Mouse (Mus musculus) megakaryocyte, embryonic 14.5 days (primary cell): ENCODE measurements at regions not wholly inside any gene's neighbourhood (a gene's known extent, or its start where the extent isn't known, plus 50 kb on each side); places are given as distances from the start of the nearest gene placed in this dataset.

Source experiments
- FLI1 ChIP-seq: IDR thresholded peaks from 2 replicates; pipeline ENCODE4 v1.6.1; 2012; ENCODE audit warnings: low read length, inconsistent platforms, mixed read lengths
- GATA1 ChIP-seq: IDR thresholded peaks from 3 replicates; pipeline ENCODE4 v1.6.1; 2012; ENCODE audit warnings: mixed read lengths, low read length, inconsistent platforms, borderline replicate concordance

GRCm38 (mm10) chr1:193682917-193683316 is 312.8 kb upstream of the Camk1g start:
- TF ChIP-seq GATA1, result no peak
- no peak for TF ChIP-seq FLI1
